In genomic region chr2:26443876-26444275, GRCm38 (mm10) we compare ENCODE assay signal across 9 mouse cellular contexts. TPM values are rescaled to one million over a fixed set of nuclear protein-coding genes. Genes with fewer than 3 reads are reported as not detected.
A peak's percentile ranks its signal among the peaks of the same experiment; 100 is the strongest.
DNase-seq lines count a peak whose midpoint lies in the region; ATAC-seq and TF ChIP-seq lines count a peak whose summit lies in the region.
"Had no signal": no experiment of that assay in that cellular context is flagged by ENCODE, and none has a peak within 500 bp of the region (broad histone marks: within the 10 kb centered on the region; RNA-seq: fewer than 3 reads in every experiment).

No protein-coding gene starts in this region.

- no peaks in the 10 kb centered on the region for H3K9me3 ChIP-seq in heart, embryonic 11.5 days (replicated peaks; ENCODE audit: control insufficient read depth, low read length)
- no peaks in the 10 kb centered on the region for H3K9me3 ChIP-seq in CH12.LX (replicated peaks; ENCODE audit: low read length)
- H3K9me3 ChIP-seq in forebrain, embryonic 13.5 days (replicated peaks) = no peaks in the 10 kb centered on the region
- no peaks in the 10 kb centered on the region for H3K9me3 ChIP-seq in liver, embryonic 14.5 days (ENCODE audit: control insufficient read depth, low read length)

- TF ChIP-seq CTCF in CH12.LX (conservative IDR thresholded peaks at IDR 0.05 in 1 of 2, IDR thresholded peaks at IDR 0.05 in 1 of 2; ENCODE audit: low read depth in 2 of 2, low read length in 2 of 2) = no peak
- no peak for TF ChIP-seq CTCF in liver, embryonic 14.5 days (IDR thresholded peaks at IDR 0.05; ENCODE audit: low read depth)

- no peak for DNase-seq in heart, adult 9 months (ENCODE audit: low spot score in 2 of 2)
- no peak for DNase-seq in CH12.LX (ENCODE audit: extremely low read depth)
- no peak for DNase-seq in liver, embryonic 14.5 days (ENCODE audit: low read depth in 3 of 3, low spot score in 3 of 3)
- no peak for DNase-seq in c-Kit-positive CD71-positive TER-119-positive erythroid progenitor cells, embryonic 14.5 days (ENCODE audit: low spot score)
- DNase-seq in frontal cortex, postnatal 25 days (ENCODE audit: low spot score in 2 of 2) = no peak
- DNase-seq in gastrocnemius, postnatal 4 days (ENCODE audit: low spot score in 2 of 2) = no peak
- DNase-seq: embryo, embryonic 11 days had no signal

- H3K27ac ChIP-seq in heart, embryonic 11.5 days (ENCODE audit: low read depth, low read length) = peak overlapping the region; percentile 86; the same call in 1 of the 2 replicates
- no peak overlapping the region for H3K27ac ChIP-seq in CH12.LX (ENCODE audit: insufficient read depth, low read depth)
- no peak overlapping the region for H3K27ac ChIP-seq in forebrain, embryonic 13.5 days
- H3K27ac ChIP-seq in liver, embryonic 14.5 days = no peak overlapping the region

- TF ChIP-seq POLR2A in CH12.LX (IDR thresholded peaks at IDR 0.05; ENCODE audit: low read depth, low read length) = no peak

- H3K79me2 ChIP-seq in CH12.LX (replicated peaks; ENCODE audit: control insufficient read depth, extremely low read depth, insufficient read depth, poor library complexity, severe bottlenecking) = peaks cover 33% of the 10 kb centered on the region

- ATAC-seq in heart, embryonic 11.5 days (replicated peaks; ENCODE audit: insufficient number of reproducible peaks, low FRiP score, low TSS enrichment) = no peak
- ATAC-seq in forebrain, embryonic 13.5 days = no peak
- no peak for ATAC-seq in liver, embryonic 14.5 days (ENCODE audit: insufficient read depth)

- dilution Hi-C loops in CH12.LX (cut with MboI; ENCODE audit: extremely low pct_ligation_motif_present, extremely low pct_unique_long_range_greater_than_20kb, low sequenced_read_pairs) = no loop called here

- in situ Hi-C loops in CH12.LX (cut with MboI; ENCODE audit: low pct_ligation_motif_present, low pct_unique_long_range_greater_than_20kb, low sequenced_read_pairs) = no loop called here

- 9% methylated on average over 3 of the region's 3 CpGs for WGBS in heart, embryonic 11.5 days (ENCODE audit: insufficient replicate concordance)
- 56% methylated on average over 3 of the region's 3 CpGs for WGBS in forebrain, embryonic 13.5 days
- WGBS in liver, embryonic 14.5 days (ENCODE audit: insufficient replicate concordance) = 9% methylated on average over 3 of the region's 3 CpGs

- peaks cover 15% of the 10 kb centered on the region for H3K4me1 ChIP-seq in heart, embryonic 11.5 days (ENCODE audit: control insufficient read depth, insufficient read depth, low read length)
- H3K4me1 ChIP-seq in CH12.LX (ENCODE audit: control insufficient read depth in 1 of 2, insufficient read depth in 2 of 2) = peaks cover 9 to 37% of the 10 kb centered on the region in 2 experiments
- peaks cover 47% of the 10 kb centered on the region for H3K4me1 ChIP-seq in forebrain, embryonic 13.5 days
- peaks cover 15 to 16% of the 10 kb centered on the region in 2 experiments for H3K4me1 ChIP-seq in liver, embryonic 14.5 days (replicated peaks; ENCODE audit: control insufficient read depth in 2 of 2, insufficient read depth in 2 of 2, low read length in 1 of 2)

- H3K27me3 ChIP-seq in heart, embryonic 11.5 days (ENCODE audit: control insufficient read depth, insufficient read depth, low read length) = no peaks in the 10 kb centered on the region
- H3K27me3 ChIP-seq in CH12.LX (replicated peaks) = no peaks in the 10 kb centered on the region
- no peaks in the 10 kb centered on the region for H3K27me3 ChIP-seq in forebrain, embryonic 13.5 days
- H3K27me3 ChIP-seq in liver, embryonic 14.5 days (ENCODE audit: control insufficient read depth, insufficient read depth, low read length) = no peaks in the 10 kb centered on the region

- H3K36me3 ChIP-seq in heart, embryonic 11.5 days (ENCODE audit: control insufficient read depth, insufficient read depth, low read length) = peaks cover 18% of the 10 kb centered on the region
- H3K36me3 ChIP-seq in CH12.LX (replicated peaks in 1 of 2; ENCODE audit: control insufficient read depth in 1 of 2, insufficient read depth in 1 of 2, low read length in 1 of 2) = peaks cover 29 to 42% of the 10 kb centered on the region in 2 experiments
- H3K36me3 ChIP-seq in forebrain, embryonic 13.5 days (ENCODE audit: poor library complexity, severe bottlenecking) = peaks cover 30% of the 10 kb centered on the region
- peaks cover 11% of the 10 kb centered on the region for H3K36me3 ChIP-seq in liver, embryonic 14.5 days (replicated peaks; ENCODE audit: control insufficient read depth, insufficient read depth, low read depth)

- TF ChIP-seq EP300 in CH12.LX (IDR thresholded peaks at IDR 0.05; ENCODE audit: low read length) = no peak
- no peak for TF ChIP-seq EP300 in liver, embryonic 14.5 days (IDR thresholded peaks at IDR 0.05; ENCODE audit: low read depth)

- peak overlapping the region; percentile 93 for H3K4me3 ChIP-seq in heart, embryonic 11.5 days (ENCODE audit: low read depth, low read length)
- H3K4me3 ChIP-seq in CH12.LX (replicated peaks in 1 of 3; ENCODE audit: low read depth in 2 of 3, low read length in 2 of 3, poor library complexity in 1 of 3) = peak overlapping the region; percentile 80 to 94 (median 86)
- H3K4me3 ChIP-seq in forebrain, embryonic 13.5 days = peak overlapping the region; percentile 89
- H3K4me3 ChIP-seq in liver, embryonic 14.5 days (ENCODE audit: insufficient read depth in 1 of 2, low read depth in 2 of 2, low read length in 2 of 2) = peak overlapping the region; percentile 94 to 96

- no peak for TF ChIP-seq RAD21 in CH12.LX (IDR thresholded peaks at IDR 0.05; ENCODE audit: low read depth, low read length)

- peak overlapping the region; percentile 87 for H3K4me2 ChIP-seq in heart, embryonic 11.5 days
- H3K4me2 ChIP-seq in CH12.LX (ENCODE audit: insufficient read depth, low read depth, poor library complexity, severe bottlenecking) = peak overlapping the region; percentile 92
- peak overlapping the region; percentile 61 for H3K4me2 ChIP-seq in forebrain, embryonic 13.5 days
- peak overlapping the region; percentile 94 for H3K4me2 ChIP-seq in liver, embryonic 14.5 days (ENCODE audit: low read depth)

- H3K9ac ChIP-seq in heart, embryonic 11.5 days (ENCODE audit: low read depth, low read length) = peak overlapping the region; percentile 92
- H3K9ac ChIP-seq in CH12.LX (ENCODE audit: insufficient read depth, low read depth) = peak overlapping the region; percentile 76
- H3K9ac ChIP-seq in forebrain, embryonic 13.5 days = peak overlapping the region; percentile 85
- H3K9ac ChIP-seq in liver, embryonic 14.5 days (replicated peaks) = peak overlapping the region; percentile 93

TF ChIP-seq in CH12.LX, 34 proteins besides CTCF, POLR2A, EP300 and RAD21 (continues in another document):
- no peak for TF ChIP-seq JUND (conservative IDR thresholded peaks at IDR 0.05; ENCODE audit: low read depth, low read length)
- TF ChIP-seq TBP (conservative IDR thresholded peaks at IDR 0.05; ENCODE audit: low read depth, low read length) = no peak
- no peak for TF ChIP-seq MEF2A (IDR thresholded peaks at IDR 0.05; ENCODE audit: borderline replicate concordance, low read depth, low read length)
- no peak for TF ChIP-seq MAX (IDR thresholded peaks at IDR 0.05; ENCODE audit: low read length)
- TF ChIP-seq SMC3 (IDR thresholded peaks at IDR 0.05; ENCODE audit: low read depth, low read length) = no peak
- no peak for TF ChIP-seq POLR2AphosphoS2 (IDR thresholded peaks at IDR 0.05; ENCODE audit: low read depth, low read length)
- no peak for TF ChIP-seq ZMIZ1 (IDR thresholded peaks at IDR 0.05; ENCODE audit: low read depth, low read length)
- no peak for TF ChIP-seq CHD1 (IDR thresholded peaks at IDR 0.05; ENCODE audit: low read depth, low read length)
- no peak for TF ChIP-seq MAFK (IDR thresholded peaks at IDR 0.05; ENCODE audit: insufficient replicate concordance, low read length)

RNA-seq across cellular contexts. Expression of gene Sec16a, which starts 1.1 kb away (rescaled TPM):
- 23.6 and 27.1 TPM in 2 replicates for polyA plus RNA-seq in heart, embryonic 11.5 days (2014; fragmentation: Nextera tagmentation; extraction: Ambion mirVana)
- total RNA-seq in CH12.LX (2012; rRNA removed) = 31.8 and 36.3 TPM in 2 replicates
- total RNA-seq in CH12.LX (2014; rRNA removed) = 22.5 and 22.8 TPM in 2 replicates
- polyA plus RNA-seq in CH12.LX (2012; ENCODE audit: insufficient read length, low read depth) = 28.6 and 38.9 TPM in 2 replicates
- polyA plus RNA-seq in forebrain, embryonic 13.5 days (2015; fragmentation: Nextera tagmentation; extraction: Ambion mirVana) = 16.9 and 22.5 TPM in 2 replicates
- polyA plus RNA-seq in liver, embryonic 14.5 days (2012; rRNA removed) = 9.4 and 10.5 TPM in 2 replicates
- 9.3 and 10.7 TPM in 2 replicates for polyA plus RNA-seq in liver, embryonic 14.5 days (2014; fragmentation: Nextera tagmentation; extraction: Ambion mirVana)
- 10 to 100 TPM; 40.9 to 45.4 TPM for total RNA-seq in gastrocnemius, postnatal 4 days (2021)

RNA-seq across cellular contexts. Expression of gene Inpp5e, which starts 34.9 kb away (rescaled TPM):
- 14.1 and 14.2 TPM in 2 replicates for polyA plus RNA-seq in heart, embryonic 11.5 days (2014; fragmentation: Nextera tagmentation; extraction: Ambion mirVana)
- total RNA-seq in CH12.LX (2012; rRNA removed) (9.6 and 12.1 TPM in 2 replicates), CH12.LX (2014; rRNA removed) (4.8 and 5.2 TPM in 2 replicates)
- 10.2 and 13.4 TPM in 2 replicates for polyA plus RNA-seq in CH12.LX (2012; ENCODE audit: insufficient read length, low read depth)
- 18.9 and 19.8 TPM in 2 replicates for polyA plus RNA-seq in forebrain, embryonic 13.5 days (2015; fragmentation: Nextera tagmentation; extraction: Ambion mirVana)
- polyA plus RNA-seq in liver, embryonic 14.5 days (2012; rRNA removed) = 6.9 and 9.1 TPM in 2 replicates
- polyA plus RNA-seq in liver, embryonic 14.5 days (2014; fragmentation: Nextera tagmentation; extraction: Ambion mirVana) = 4.1 and 5.4 TPM in 2 replicates
- total RNA-seq in gastrocnemius, postnatal 4 days (2021) = 10 to 100 TPM; 12.5 to 13.2 TPM

RNA-seq across cellular contexts. Expression of gene Pmpca, which starts 54.7 kb away (rescaled TPM):
- polyA plus RNA-seq in heart, embryonic 11.5 days (2014; fragmentation: Nextera tagmentation; extraction: Ambion mirVana) = 112 and 134 TPM in 2 replicates
- 79.5 and 91.2 TPM in 2 replicates for total RNA-seq in CH12.LX (2012; rRNA removed)
- total RNA-seq in CH12.LX (2014; rRNA removed) = 73.3 and 74.7 TPM in 2 replicates
- polyA plus RNA-seq in CH12.LX (2012; ENCODE audit: insufficient read length, low read depth) = 143 and 176 TPM in 2 replicates
- 103 and 111 TPM in 2 replicates for polyA plus RNA-seq in forebrain, embryonic 13.5 days (2015; fragmentation: Nextera tagmentation; extraction: Ambion mirVana)
- 32.5 and 41.8 TPM in 2 replicates for polyA plus RNA-seq in liver, embryonic 14.5 days (2012; rRNA removed)
- 45.5 and 50.1 TPM in 2 replicates for polyA plus RNA-seq in liver, embryonic 14.5 days (2014; fragmentation: Nextera tagmentation; extraction: Ambion mirVana)
- 100 to 1,000 TPM; 123 to 124 TPM for total RNA-seq in gastrocnemius, postnatal 4 days (2021)

RNA-seq across cellular contexts. Expression of gene Entr1, which starts 54.8 kb away (rescaled TPM):
- 87.4 and 89.1 TPM in 2 replicates for polyA plus RNA-seq in heart, embryonic 11.5 days (2014; fragmentation: Nextera tagmentation; extraction: Ambion mirVana)
- 41.9 and 56.9 TPM in 2 replicates for total RNA-seq in CH12.LX (2012; rRNA removed)
- total RNA-seq in CH12.LX (2014; rRNA removed) = 53.8 and 62.3 TPM in 2 replicates
- polyA plus RNA-seq in CH12.LX (2012; ENCODE audit: insufficient read length, low read depth) = 51.9 and 57.3 TPM in 2 replicates
- 156 and 164 TPM in 2 replicates for polyA plus RNA-seq in forebrain, embryonic 13.5 days (2015; fragmentation: Nextera tagmentation; extraction: Ambion mirVana)
- 26.3 and 35.3 TPM in 2 replicates for polyA plus RNA-seq in liver, embryonic 14.5 days (2012; rRNA removed)
- polyA plus RNA-seq in liver, embryonic 14.5 days (2014; fragmentation: Nextera tagmentation; extraction: Ambion mirVana) = 36.0 and 41.6 TPM in 2 replicates
- 10 to 100 TPM; 42.7 to 50.2 TPM for total RNA-seq in gastrocnemius, postnatal 4 days (2021)
